Mouse (Mus musculus) spleen, postnatal 4 days (tissue): ENCODE results near the gene Ankrd54.
"Not testable (repeated sequence)": the region's sequence is repeated elsewhere in the genome, so short reads cannot be mapped to it uniquely, and the experiment has no call there.

Source experiments
- DNase-seq, 2 experiments: peaks; one replicate each; pipeline ENCODE4 v3.0.0; 2022; ENCODE audit warnings: low spot score in 2 of 2

Ankrd54 gene

DNA sequence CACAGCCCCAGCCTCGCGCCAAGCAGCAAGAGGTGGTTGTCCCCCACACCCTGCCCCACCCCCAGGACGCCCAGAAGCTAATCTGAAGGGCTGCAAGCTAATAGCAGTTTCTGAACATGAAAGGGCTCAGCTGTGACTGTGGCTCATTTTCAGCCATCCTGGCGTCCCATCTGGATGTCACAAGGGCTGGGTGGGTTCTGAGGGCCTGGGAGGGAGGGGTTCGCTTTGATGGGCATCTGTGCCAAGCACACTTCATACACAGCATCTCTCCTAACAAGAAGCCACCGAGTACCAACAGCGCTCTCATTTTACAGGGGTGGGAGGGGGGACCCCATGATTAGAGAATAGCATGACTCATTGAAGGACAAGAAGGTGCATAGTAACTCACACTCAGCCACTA is 49.3 kb downstream of the Ankrd54 start:
- DNase-seq: no peak

DNA sequence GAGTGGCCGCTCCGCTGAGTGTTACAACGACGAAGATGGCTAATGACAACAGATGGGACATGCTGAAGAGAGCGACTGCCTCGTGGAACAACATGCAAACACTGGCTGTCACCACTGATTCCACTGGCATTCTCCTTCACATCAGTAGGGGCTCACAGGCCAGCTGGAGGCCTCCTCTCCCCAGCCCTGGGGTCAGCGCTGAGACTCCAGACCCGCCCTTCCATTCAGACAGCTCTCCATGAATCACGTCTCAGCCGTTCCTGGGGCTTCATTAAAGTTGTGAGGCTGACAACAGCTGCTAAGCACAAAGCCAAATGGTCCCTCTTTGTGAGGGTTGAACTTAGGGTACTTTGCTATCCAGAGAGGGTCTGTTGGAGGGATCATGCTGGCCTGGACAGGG is 51.1 kb downstream of the Ankrd54 start:
- DNase-seq: no peak

DNA sequence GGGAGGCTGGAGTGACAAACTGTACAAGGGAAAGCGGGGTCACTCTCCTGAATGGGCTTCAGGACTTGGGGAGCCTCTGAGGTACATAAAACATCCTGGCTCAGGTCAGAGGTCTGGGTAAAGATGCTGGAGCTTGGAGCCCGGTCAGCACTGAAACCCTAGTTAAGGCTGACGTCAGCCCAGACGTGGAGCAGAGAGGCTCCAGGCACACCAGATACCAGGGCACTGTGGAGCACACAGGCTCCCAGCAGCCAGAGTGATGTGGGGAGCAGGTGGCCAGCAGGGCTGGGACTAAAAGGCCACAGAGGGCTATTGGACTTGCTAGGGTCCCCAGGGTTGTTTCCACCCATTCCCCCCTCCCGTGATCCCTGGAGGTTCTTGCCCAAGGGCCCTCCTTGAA is 53.0 kb downstream of the Ankrd54 start:
- no peak for DNase-seq

DNA sequence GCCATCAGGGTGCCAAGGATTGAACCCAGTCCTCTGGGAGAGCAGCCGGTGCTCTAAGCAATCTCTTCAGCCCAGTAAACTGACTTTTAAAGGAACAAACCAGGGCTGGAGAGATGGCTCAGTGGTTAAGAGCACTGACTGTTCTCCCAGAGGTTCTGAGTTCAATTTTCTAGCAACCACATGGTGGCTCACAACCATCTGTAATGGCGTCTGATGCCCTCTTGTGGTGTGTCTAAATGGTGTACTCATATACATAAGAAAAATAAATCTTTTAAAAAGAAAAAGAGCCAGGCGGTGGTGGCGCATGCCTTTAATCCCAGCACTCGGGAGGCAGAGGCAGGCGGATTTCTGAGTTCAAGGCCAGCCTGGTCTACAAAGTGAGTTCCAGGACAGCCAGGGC is 54.9 kb downstream of the Ankrd54 start:
- DNase-seq: not testable (repeated sequence)

- DNase-seq: no peak
Measured at GRCm38 (mm10) chr15:79007059-79007458, 55.6 kb downstream of the Ankrd54 start.

DNA sequence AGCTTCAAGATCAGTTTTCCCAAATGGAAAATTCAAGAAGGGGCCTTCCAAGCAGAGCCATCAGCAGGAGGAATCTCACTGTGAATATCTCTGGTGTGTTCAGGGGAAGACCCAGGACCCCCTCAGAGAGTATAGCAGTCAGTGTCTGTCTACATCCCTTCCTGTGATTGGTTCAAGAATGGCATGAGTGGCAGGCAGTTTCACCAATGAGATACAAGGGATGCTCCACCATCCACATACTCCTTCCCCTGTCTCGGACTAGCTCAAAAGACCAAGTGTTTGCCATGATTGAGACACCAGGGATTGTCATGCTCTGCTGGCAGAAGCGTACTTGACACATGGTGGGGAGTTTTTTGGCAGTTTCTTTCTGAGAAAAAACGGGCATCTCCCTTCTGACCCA is 56.1 kb downstream of the Ankrd54 start:
- DNase-seq: no peak

GRCm38 (mm10) chr15:79005581-79005980 is 57.1 kb downstream of the Ankrd54 start:
- no peak for DNase-seq
